Mouse (Mus musculus): ENCODE data around the gene Cacna2d2.

DNA sequence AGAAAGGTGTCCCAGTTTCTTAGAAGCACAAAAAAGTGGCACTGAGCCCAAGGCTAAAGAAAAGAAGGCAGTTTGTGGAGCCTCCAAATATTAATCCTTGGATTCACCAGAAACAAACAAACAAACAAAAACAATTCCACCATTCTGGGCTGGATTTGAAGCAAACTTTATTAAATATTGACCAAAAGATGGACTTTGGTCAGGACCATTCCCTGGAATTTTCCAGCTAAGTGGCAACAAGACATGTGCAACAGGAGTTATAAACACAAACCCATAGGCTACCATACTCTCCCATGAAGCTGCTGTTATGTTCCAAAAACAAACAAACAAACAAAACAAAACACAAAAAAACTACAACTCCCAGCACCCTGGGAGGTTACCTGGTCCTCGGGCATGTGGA is 74.6 kb downstream of the Cacna2d2 start:
- TF ChIP-seq CTCF (IDR thresholded peaks at IDR 0.05; ENCODE audit: low read depth, low read length) (no peak), POLR2A (IDR thresholded peaks at IDR 0.05; ENCODE audit: borderline replicate concordance, low read depth, low read length) (no peak)
